Mouse (Mus musculus) small intestine, adult 2 months (tissue): Measurements from ENCODE around the gene Lrig2.

ENCODE experiments used
- CTCF ChIP-seq: fragments of 200-500 bp; IDR thresholded peaks from 2 replicates; pipeline ENCODE4 v1.5.1; 2012; ENCODE audit warnings: low read depth, mild to moderate bottlenecking, control low read depth, inconsistent platforms, low read length, moderate library complexity, mixed read lengths; ENCODE audit not compliant: insufficient replicate concordance, insufficient read length; ENCODE audit errors: extremely low read depth
- POLR2A ChIP-seq: fragments of 200-500 bp; IDR thresholded peaks from 2 replicates; pipeline ENCODE4 v1.6.1; 2012; ENCODE audit warnings: low read depth, mild to moderate bottlenecking, control low read depth, inconsistent platforms, low read length, moderate library complexity

DNA sequence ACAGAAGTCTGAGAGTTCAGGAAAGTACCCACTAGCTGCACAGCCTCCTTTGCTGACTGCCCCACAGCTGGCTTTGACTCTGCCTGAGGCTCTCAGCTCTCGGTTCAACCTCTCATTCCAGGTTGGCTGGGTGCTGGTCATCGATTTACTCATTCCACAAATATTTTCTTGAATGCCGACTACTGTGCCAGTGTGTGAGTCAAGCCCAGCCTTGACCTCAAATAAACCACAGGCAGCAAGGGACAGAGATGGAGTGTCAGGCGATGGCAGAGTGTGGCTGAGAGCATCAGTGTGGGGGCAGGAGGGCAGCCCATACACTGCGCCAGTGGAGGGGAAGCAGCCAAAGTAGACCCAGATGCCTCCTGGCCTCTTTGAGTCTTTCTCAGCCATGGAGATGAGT is 151.4 kb downstream of the Lrig2 start:
- TF ChIP-seq CTCF: no peak
- no peak for TF ChIP-seq POLR2A
